Mouse (Mus musculus) olfactory bulb, adult 2 months (tissue): ENCODE measurements around the gene Theg. TPM values are rescaled to one million over a fixed set of nuclear protein-coding genes. Genes with fewer than 3 reads are reported as not detected.

ENCODE experiments used
- H3K27ac ChIP-seq: fragments of 200-500 bp; 2 replicates; pipeline ENCODE4 v1.5.1; 2012; ENCODE audit warnings: low read depth, low read length; ENCODE audit not compliant: insufficient read depth
- H3K4me1 ChIP-seq: fragments of 200-500 bp; 2 replicates; pipeline ENCODE4 v1.6.1; 2012; ENCODE audit warnings: low read length; ENCODE audit not compliant: control insufficient read depth, insufficient read depth
- H3K4me3 ChIP-seq: fragments of 200-500 bp; 2 replicates; pipeline ENCODE4 v1.5.1; 2012; ENCODE audit warnings: mild to moderate bottlenecking, low read depth, low read length, moderate library complexity; ENCODE audit not compliant: insufficient read depth
- CTCF ChIP-seq: fragments of 200-500 bp; IDR thresholded peaks from 2 replicates; pipeline ENCODE4 v1.5.1; 2012; ENCODE audit warnings: low read depth, mild to moderate bottlenecking, low read length, moderate library complexity; ENCODE audit not compliant: insufficient read depth
- POLR2A ChIP-seq: fragments of 200-500 bp; IDR thresholded peaks from 2 replicates; pipeline ENCODE4 v1.6.1; 2012; ENCODE audit warnings: mild to moderate bottlenecking, low read depth, low read length, moderate library complexity; ENCODE audit not compliant: insufficient read depth
- WGBS: fragments of 180-500 bp; shearing (Covaris S2); methylation state at CpG from one replicate; pipeline ENCODE4 v1.1.7; 2018; 5-methylcytosine and 5-hydroxymethylcytosine counted together
- polyA plus RNA-seq: library from polyadenylated mRNA; stranded (reverse); fragments of >200 nt; gene quantifications from 2 replicates; pipeline ENCODE4 v1.2.4, GENCODE M21; 2012; ENCODE audit warnings: low replicate concordance; ENCODE audit not compliant: missing spikeins, insufficient read depth, insufficient read length

Theg gene
- polyA plus RNA-seq, 1 experiment: not detected

DNA sequence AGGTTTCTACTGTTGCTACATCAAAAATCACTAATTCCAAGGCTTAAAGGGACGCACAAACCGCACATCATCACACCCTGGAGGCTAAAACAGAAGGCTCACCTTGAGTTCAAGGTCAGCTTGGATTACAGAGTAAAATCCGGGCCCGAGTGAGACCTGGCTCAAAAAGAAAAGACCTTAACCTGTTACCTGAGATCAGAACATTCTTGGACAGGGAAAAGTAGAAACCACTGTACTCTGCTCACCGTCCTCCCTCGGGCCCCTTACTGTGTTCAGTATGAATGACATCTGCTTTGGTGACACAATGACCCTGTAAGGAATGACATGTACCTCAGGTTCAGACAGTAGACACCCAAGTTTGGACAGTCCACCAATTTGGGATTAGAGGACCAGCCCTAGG is 12.3 kb downstream of the Theg start:
- Histone ChIP-seq H3K27ac (no peak overlapping the region), H3K4me3 (no peak overlapping the region), H3K4me1 (no peaks in the 10 kb centered on the region)
- 89% methylated on average over 6 of the region's 6 CpGs for WGBS
- TF ChIP-seq POLR2A (no peak), CTCF (no peak)

DNA sequence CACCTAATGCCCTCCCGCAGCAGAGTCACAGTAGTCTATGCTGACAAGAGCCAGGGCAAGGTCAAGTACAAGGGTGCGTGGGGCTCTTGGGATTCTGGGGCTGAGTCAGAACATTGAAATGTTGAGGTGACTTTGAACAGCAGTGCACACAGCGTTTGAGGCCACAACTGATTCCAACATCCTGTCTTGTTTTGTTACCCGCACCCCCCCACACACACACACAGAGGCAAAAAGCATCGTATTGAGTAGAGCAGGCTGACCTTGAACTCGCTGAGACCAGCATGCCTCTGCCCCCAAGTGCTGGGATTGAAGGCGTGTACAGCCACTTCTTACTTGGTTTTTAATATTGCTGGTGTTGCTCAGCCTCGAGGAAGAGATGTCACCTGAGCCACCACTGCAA is 12.8 kb downstream of the Theg start:
- TF ChIP-seq POLR2A: no peak
- TF ChIP-seq CTCF: no peak
- Histone ChIP-seq H3K4me3 (no peak overlapping the region), H3K4me1 (no peaks in the 10 kb centered on the region), H3K27ac (no peak overlapping the region)
- WGBS: 82% methylated on average over 8 of the region's 8 CpGs

DNA sequence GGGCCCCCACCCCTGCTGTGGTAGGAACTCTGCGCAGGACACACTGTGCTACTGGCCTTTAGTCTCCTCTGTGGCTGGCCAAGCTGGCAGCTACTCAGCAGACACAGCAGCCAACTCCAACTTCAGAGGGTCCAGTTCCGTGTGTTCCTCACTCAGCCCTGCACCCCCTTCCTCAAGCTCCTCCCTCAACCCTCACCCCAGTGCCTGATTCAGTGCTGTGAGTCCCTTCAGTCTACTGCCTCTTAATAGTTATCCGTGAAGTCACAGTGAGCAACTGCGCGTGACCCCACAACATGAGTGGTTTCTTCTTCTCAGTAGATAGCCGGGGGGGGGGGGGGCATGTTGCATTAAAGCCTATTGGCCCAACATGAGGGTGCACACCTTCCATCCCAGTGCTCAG is 13.5 kb downstream of the Theg start:
- H3K4me3 ChIP-seq: no peak overlapping the region
- 88% methylated on average over 6 of the region's 6 CpGs for WGBS
- no peak for TF ChIP-seq POLR2A
- TF ChIP-seq CTCF: no peak

DNA sequence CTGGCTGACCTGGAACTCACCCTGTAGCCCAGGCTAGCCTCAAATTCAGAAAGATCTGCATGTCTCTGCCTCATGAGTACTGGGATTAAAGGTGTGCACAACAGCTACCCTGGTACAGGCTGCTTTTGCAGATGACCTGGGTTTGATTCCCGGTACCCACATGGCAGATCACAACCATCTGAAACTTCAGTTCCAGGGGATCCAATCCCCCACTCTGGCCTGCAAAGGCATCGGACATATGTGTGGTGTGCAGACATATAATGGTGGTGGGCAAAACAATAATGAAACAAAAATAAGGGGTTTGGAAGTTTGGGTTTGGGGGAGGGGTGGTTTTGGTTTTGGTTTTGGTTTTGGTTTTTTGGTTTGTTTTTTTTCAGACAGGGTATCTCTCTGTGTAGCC is 15.8 kb downstream of the Theg start:
- Histone ChIP-seq H3K27ac (no peak overlapping the region), H3K4me3 (no peak overlapping the region), H3K4me1 (no peaks in the 10 kb centered on the region)
- TF ChIP-seq CTCF (no peak), POLR2A (no peak)
- 94% methylated on average over 2 of the region's 2 CpGs for WGBS

More for the DNA sequence above, 13.5 kb downstream of the Theg start:
- no peak overlapping the region for H3K27ac ChIP-seq
- no peaks in the 10 kb centered on the region for H3K4me1 ChIP-seq

DNA sequence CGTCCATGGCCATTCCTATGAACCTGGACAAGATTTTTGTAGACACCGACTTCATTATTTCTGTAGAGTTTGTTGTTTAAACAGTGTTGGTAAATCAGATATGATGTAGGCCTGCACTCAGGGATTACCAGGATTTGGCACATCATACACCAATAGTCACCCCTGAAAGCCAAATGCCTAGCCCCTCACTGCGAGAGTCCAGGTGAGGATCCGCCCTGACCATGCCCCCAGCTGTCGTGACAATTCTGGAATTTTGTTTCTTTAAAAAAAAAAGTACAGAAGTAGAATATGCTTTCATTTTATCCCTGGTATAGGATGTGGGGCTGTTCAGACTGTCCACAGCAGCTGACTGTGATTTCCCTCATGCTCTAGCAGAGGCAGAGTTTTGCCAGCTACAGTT is 17.2 kb downstream of the Theg start:
- whole genome bisulfite sequencing: 90% methylated on average over 5 of the region's 5 CpGs
- H3K4me3 ChIP-seq: no peak overlapping the region
- no peak for TF ChIP-seq CTCF
- no peak for TF ChIP-seq POLR2A
- no peak overlapping the region for H3K27ac ChIP-seq
- H3K4me1 ChIP-seq: no peaks in the 10 kb centered on the region

DNA sequence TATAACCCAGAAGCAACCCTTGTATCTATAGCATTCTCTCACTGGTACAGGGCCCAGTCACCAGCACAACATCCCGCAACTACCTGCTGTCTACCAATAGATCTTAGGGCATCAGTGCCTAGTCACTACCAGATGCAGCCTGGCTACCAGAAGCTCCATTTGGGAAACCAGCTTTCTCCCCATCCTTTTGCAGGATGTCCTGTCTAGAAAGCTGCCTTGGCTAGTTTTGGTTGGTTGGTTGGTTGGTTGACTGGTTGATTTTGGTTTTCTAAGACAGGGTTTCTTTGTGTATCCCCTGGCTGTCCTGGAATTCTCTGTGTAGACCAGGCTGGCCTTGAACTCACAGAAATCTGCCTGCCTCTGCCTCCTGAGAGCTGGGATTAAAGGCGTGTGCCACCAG is 27.4 kb downstream of the Theg start:
- no peak for TF ChIP-seq CTCF
- no peak for TF ChIP-seq POLR2A
- Histone ChIP-seq H3K4me1 (peaks cover 6% of the 10 kb centered on the region; the same call in 1 of the 2 replicates), H3K27ac (no peak overlapping the region), H3K4me3 (no peak overlapping the region)
- 89% methylated on average over 2 of the region's 2 CpGs for WGBS

DNA sequence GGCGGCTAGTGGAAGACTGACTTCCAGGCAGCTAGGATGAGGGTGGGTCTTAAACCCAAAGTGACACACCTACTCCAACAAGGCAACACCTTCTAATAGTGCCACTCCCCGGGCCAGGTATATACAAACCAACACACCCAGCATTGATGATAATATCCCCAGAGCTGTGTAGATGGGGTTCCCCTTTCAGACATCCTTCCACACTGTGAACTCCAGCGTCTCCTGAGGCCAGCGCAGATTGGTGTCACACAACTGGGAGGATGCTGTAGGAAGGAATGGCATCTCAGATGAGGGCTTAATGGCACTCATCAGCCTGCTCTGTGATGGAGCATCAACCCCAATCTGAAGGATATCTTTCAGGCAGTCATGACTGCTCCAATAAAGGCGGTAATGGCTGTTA is 29.6 kb downstream of the Theg start:
- H3K27ac ChIP-seq: no peak overlapping the region
- TF ChIP-seq CTCF (no peak), POLR2A (no peak)
- H3K4me1 ChIP-seq: peaks cover 22% of the 10 kb centered on the region
- WGBS: 96% methylated on average over 5 of the region's 5 CpGs
- no peak overlapping the region for H3K4me3 ChIP-seq

DNA sequence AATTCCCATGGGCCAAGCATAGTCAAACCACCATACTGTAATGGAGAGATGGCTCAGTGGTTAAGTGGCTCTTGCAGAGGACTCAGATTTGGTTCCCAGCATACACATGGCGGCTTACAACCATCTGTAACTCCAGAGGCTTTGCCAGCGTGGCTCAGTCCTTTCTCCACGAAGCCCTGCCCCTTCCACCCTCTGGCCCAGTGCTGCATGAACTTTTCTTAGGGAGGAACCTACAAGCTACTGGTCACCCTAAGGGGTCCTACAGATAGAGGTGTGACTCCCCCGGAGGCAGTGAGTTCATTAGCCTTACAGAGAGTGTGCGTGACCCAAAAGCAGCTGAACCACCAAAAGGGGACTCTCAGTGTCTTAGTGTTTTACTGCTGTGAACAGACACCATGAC is 30.2 kb downstream of the Theg start:
- TF ChIP-seq POLR2A (no peak), CTCF (no peak)
- WGBS: 89% methylated on average over 5 of the region's 5 CpGs
- Histone ChIP-seq H3K4me1 (peaks cover 26% of the 10 kb centered on the region), H3K4me3 (no peak overlapping the region), H3K27ac (no peak overlapping the region)

DNA sequence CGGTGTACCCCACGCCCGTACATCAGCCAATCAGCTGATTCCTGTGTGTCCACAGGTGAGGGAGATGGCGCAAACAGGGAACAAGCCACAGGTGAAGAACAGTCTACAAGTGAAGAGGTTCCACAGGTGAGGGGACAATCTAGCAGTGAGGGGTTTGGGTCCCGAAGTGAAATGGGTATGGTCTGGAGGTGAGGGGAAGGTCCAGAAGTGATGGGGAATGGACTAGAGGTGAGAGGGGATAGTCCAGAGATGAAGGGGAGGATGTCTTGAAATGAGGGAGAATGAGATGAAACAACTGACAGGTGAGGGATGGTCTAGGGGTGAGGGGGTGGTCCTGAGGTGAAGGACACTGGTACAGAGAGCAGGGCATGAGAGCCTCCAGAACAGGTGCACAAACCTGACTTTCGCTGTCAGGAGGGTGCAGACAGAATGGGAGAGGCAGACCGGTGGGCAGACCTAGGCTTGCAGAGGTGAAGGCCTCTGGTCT is 31.9 kb downstream of the Theg start:
- no peak for TF ChIP-seq POLR2A
- no peak for TF ChIP-seq CTCF
- WGBS: 27% methylated on average over 7 of the region's 7 CpGs
- Histone ChIP-seq H3K4me1 (peaks cover 28% of the 10 kb centered on the region), H3K4me3 (peak overlapping the region; percentile 79), H3K27ac (no peak overlapping the region)

DNA sequence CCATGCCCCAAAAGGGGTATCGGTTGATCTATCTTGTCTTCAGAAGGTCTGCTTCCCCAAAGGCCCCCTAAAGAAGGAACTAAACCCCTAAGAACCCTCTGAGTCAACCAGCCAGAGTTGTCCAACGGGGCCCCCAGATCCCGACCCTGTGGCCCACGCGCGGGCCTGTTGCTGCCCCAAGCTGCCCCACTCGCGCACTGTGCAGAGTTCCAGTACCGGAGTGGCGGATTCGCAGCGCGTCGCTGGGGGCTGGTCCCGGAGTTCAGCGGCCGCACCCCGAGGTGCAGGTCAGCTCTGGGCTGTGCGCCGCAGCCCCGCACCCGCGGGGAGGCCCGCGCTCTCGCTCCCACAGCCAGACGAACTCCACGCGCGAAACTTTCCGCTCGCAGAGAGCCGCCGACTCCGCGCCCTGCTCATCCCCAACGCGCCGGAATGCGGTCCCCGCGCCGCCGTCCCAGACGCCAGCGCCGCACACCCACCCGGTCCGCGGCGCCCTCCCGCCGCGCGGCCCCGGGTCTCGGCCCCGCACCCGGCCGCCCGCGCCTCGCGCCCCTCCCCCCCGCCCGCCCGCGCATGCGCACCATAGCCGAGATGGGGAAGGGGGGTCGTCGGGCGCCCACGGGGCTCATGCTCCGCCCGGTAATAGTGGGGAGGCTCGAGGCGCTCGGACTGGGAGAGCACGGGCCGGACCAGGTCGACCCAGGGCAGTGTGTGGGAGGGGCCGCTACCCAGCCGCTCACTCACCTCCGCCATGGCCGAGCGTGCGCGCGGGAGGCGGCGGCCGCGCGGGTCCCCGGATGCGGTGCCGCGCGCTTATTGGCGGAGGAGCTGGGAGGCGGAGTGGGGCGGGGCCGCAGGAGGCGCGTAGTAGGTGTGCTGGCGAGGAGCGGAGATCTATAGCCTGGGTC is 32.5 kb downstream of the Theg start, which contains the start of gene Mier2:
Gene Mier2 (minus strand): TSS at position 870 of the 908 bp plus-strand sequence.
- 0 out of 2 replicates have a peak within 1 kb of the TSS, but pooled peaks have one; percentile 42 for H3K27ac ChIP-seq
- peaks cover 28% of the 10 kb centered on the region for H3K4me1 ChIP-seq
- H3K4me3 ChIP-seq: peak within 1 kb of the TSS; percentile 79
- TF ChIP-seq CTCF (no peak), POLR2A (peak; percentile 81; the same call in 1 of the 2 replicates)
- under 1% methylated on average over 92 of the region's 108 CpGs for WGBS
